Mouse (Mus musculus) midbrain, embryonic 14.5 days (tissue): ENCODE results near the gene Tmem123. TPM values are rescaled to one million over a fixed set of nuclear protein-coding genes. Genes with fewer than 3 reads are reported as not detected.
A peak's percentile ranks its signal among the peaks of the same experiment; 100 is the strongest.

Source experiments
- ATAC-seq: fragments of 200-750 bp; cut with Nextera tagmentation; 2 replicates; pipeline ENCODE4 v1.8.0; 2017; ENCODE audit warnings: moderate number of reproducible peaks, moderate library complexity; ENCODE audit not compliant: low FRiP score, low TSS enrichment
- DNase-seq: peaks from one replicate; pipeline ENCODE4 v3.0.0-alpha.2; 2015
- H3K27ac ChIP-seq: fragments of 300-500 bp; sonication (generic); replicated peaks from 2 replicates; pipeline ENCODE4 v1.5.1; 2014; ENCODE audit warnings: mild to moderate bottlenecking, low read depth, low read length, moderate library complexity
- H3K27me3 ChIP-seq: fragments of 300-500 bp; sonication (generic); 2 replicates; pipeline ENCODE4 v1.6.1; 2014; ENCODE audit warnings: low read length, control low read depth, mixed read lengths; ENCODE audit not compliant: control insufficient read depth, insufficient read depth
- H3K36me3 ChIP-seq: fragments of 300-500 bp; sonication (generic); 2 replicates; pipeline ENCODE4 v1.6.1; 2014; ENCODE audit warnings: low read length, control low read depth; ENCODE audit not compliant: control insufficient read depth, insufficient read depth
- H3K4me1 ChIP-seq: fragments of 300-500 bp; sonication (generic); 2 replicates; pipeline ENCODE4 v1.6.1; 2014; ENCODE audit warnings: mild to moderate bottlenecking, antibody characterized with exemption, low read length, control low read depth; ENCODE audit not compliant: control insufficient read depth, insufficient read depth
- H3K4me2 ChIP-seq: fragments of 300-500 bp; sonication (generic); 2 replicates; pipeline ENCODE4 v1.6.1; 2014; ENCODE audit warnings: mild to moderate bottlenecking, low read length, moderate library complexity
- H3K4me3 ChIP-seq: fragments of 300-500 bp; sonication (generic); replicated peaks from 2 replicates; pipeline ENCODE4 v1.5.1; 2014; ENCODE audit warnings: low read depth, low read length
- H3K9ac ChIP-seq: fragments of 300-500 bp; sonication (generic); replicated peaks from 2 replicates; pipeline ENCODE4 v1.6.1; 2014; ENCODE audit warnings: mild to moderate bottlenecking, low read length, moderate library complexity
- H3K9me3 ChIP-seq: fragments of 300-500 bp; sonication (generic); 2 replicates; pipeline ENCODE4 v1.6.1; 2016; ENCODE audit warnings: low read length, control low read depth, mixed read lengths; ENCODE audit not compliant: control insufficient read depth
- WGBS: fragments of 180-500 bp; shearing (Covaris S2); extraction: QIAGEN DNeasy Blood & Tissue Kit; methylation state at CpG from one replicate; pipeline ENCODE4 v1.1.7; 2014; 5-methylcytosine and 5-hydroxymethylcytosine counted together
- polyA plus RNA-seq: library from polyadenylated mRNA; unstranded; fragments of >200 nt; fragmentation: Nextera tagmentation; extraction: Ambion mirVana; gene quantifications from 2 replicates; pipeline ENCODE4 v1.2.1, GENCODE M21; 2014

Gene Tmem123
- polyA plus RNA-seq, 1 experiment from 2014 or later: 32.0 TPM

- no peak for ATAC-seq
- DNase-seq: no peak
- Histone ChIP-seq H3K4me2 (no peak overlapping the region), H3K27me3 (no peaks in the 10 kb centered on the region), H3K36me3 (peaks cover 43% of the 10 kb centered on the region), H3K4me3 (no peak overlapping the region), H3K9me3 (no peaks in the 10 kb centered on the region), H3K9ac (no peak overlapping the region), H3K27ac (no peak overlapping the region), H3K4me1 (no peaks in the 10 kb centered on the region)
- 90% methylated on average over 3 of the region's 3 CpGs for WGBS
These were observed 58.9 kb downstream of the Tmem123 start for GRCm38 (mm10) chr9:7822758-7823157.

DNA sequence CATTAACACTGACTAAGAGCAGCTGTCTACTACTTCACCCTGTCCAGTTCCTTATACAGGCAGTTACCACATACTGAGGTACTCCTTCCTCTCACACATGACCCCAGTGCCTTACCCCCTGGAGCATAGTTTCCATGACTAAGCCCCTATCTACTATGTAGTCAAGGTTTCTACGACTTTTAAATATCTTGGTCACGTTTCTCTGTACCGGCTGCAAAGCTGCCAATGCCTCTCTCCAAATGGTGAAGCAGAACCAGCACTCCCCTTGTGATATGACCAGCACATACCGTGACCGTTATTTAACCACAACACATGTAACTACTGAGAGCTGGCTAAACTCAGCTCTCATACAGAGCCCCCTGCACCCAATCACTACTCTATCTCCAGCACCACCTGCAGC lies 61.1 kb downstream of the Tmem123 start:
- Histone ChIP-seq H3K9ac (no peak overlapping the region), H3K27ac (no peak overlapping the region), H3K36me3 (peaks cover 24% of the 10 kb centered on the region), H3K4me2 (no peak overlapping the region), H3K27me3 (no peaks in the 10 kb centered on the region), H3K9me3 (no peaks in the 10 kb centered on the region), H3K4me3 (no peak overlapping the region), H3K4me1 (peaks cover 3% of the 10 kb centered on the region; the same call in 1 of the 2 replicates)
- no peak for DNase-seq
- ATAC-seq: no peak
- 95% methylated on average over 5 of the region's 5 CpGs for WGBS

- Histone ChIP-seq H3K27ac (no peak overlapping the region), H3K9me3 (no peaks in the 10 kb centered on the region), H3K9ac (no peak overlapping the region), H3K4me1 (peaks cover 31% of the 10 kb centered on the region), H3K36me3 (peaks cover 11% of the 10 kb centered on the region), H3K27me3 (no peaks in the 10 kb centered on the region), H3K4me3 (no peak overlapping the region), H3K4me2 (no peak overlapping the region)
- DNase-seq (no peak), ATAC-seq (no peak)
- 96% methylated on average over 4 of the region's 4 CpGs for WGBS
These were observed 64.9 kb downstream of the Tmem123 start for GRCm38 (mm10) chr9:7828706-7829105.

DNA sequence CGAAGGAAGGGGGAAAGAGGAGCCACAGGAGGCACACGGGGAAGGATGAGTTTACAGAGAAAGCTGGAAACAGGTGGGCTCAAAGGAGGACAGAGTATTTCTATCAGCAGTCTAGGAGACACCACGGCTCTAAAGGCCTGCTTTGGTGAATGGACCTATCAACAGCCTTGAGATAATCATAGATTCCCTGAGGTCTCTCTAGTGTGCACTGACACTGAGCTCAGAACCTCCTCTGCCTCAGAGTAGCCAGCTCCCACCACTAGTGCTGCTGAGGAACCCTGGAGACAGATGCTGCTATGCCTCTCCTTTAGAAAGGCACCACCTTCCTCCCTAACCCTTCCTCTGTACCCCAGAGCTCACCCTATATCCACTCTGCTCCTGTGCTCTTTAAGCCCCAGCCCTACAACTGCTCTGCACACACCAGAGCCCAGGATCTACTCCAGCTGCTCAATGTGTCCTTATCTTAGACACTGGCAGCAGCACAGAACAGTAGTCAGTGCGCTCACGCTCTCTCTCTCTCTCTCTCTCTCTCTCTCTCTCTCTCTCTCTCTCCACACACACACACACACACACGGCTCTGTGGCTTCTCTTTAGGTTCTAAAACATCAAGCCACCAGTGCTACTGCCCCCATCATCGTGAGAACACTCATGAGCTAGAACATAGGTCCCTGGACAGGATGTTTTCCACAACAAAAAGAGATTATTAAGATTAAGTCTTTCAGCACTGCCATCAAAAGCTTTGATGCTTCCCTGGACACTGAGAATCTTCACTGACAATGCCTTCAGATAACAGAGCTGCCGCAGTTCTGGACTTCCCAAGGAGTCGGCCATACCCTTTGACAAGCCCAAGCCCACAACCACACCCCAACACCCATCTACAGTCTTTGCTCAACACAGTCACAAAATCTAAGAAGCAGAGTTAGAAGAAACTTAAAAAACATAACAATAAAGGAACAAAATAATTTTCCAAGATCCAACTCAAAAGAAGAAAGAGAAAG lies 66.0 kb downstream of the Tmem123 start:
- Histone ChIP-seq H3K4me1 (peaks cover 37% of the 10 kb centered on the region), H3K9me3 (no peaks in the 10 kb centered on the region), H3K4me3 (no peak overlapping the region), H3K27ac (no peak overlapping the region), H3K27me3 (no peaks in the 10 kb centered on the region), H3K4me2 (peak overlapping the region; percentile 45), H3K9ac (no peak overlapping the region), H3K36me3 (peaks cover 17% of the 10 kb centered on the region)
- DNase-seq (no peak), ATAC-seq (no peak)
- 81% methylated on average over 9 of the region's 9 CpGs for WGBS

GRCm38 (mm10) chr9:7833421-7833820 lies 69.6 kb downstream of the Tmem123 start:
- H3K27me3 ChIP-seq: no peaks in the 10 kb centered on the region
- ATAC-seq: no peak
- no peak overlapping the region for H3K9ac ChIP-seq
- peaks cover 17% of the 10 kb centered on the region for H3K36me3 ChIP-seq
- no peak overlapping the region for H3K4me3 ChIP-seq
- no peaks in the 10 kb centered on the region for H3K9me3 ChIP-seq
- H3K4me1 ChIP-seq: peaks cover 46% of the 10 kb centered on the region
- 87% methylated on average over 6 of the region's 6 CpGs for WGBS
- peak overlapping the region; percentile 22; the same call in 1 of the 2 replicates for H3K4me2 ChIP-seq
- DNase-seq: no peak
- H3K27ac ChIP-seq: no peak overlapping the region

DNA sequence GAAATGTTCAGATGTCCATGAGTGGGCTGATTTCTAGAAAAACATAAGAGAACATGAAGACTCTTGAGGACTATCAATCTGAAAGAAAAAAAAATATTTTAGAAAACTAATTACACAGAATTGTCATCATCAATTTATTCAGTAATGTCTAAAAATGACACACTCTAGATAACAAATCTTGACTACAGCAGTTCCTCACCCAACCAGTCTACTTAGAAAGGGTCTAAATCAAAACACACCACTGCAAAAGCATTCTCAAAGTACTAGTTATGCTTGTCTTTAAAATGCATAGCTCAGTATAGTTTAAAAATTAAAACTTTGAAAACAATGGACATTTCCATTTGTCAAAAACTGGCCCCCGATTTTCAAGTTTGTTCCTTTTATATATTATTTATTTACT lies 71.5 kb downstream of the Tmem123 start:
- WGBS: 89% methylated on average over 1 of the region's 1 CpGs
- peaks cover 39% of the 10 kb centered on the region for H3K4me1 ChIP-seq
- no peak overlapping the region for H3K27ac ChIP-seq
- H3K27me3 ChIP-seq: no peaks in the 10 kb centered on the region
- H3K4me3 ChIP-seq: no peak overlapping the region
- H3K9ac ChIP-seq: no peak overlapping the region
- ATAC-seq: no peak
- H3K4me2 ChIP-seq: peak overlapping the region; percentile 79
- H3K9me3 ChIP-seq: no peaks in the 10 kb centered on the region
- peaks cover 17% of the 10 kb centered on the region for H3K36me3 ChIP-seq
- DNase-seq: no peak

DNA sequence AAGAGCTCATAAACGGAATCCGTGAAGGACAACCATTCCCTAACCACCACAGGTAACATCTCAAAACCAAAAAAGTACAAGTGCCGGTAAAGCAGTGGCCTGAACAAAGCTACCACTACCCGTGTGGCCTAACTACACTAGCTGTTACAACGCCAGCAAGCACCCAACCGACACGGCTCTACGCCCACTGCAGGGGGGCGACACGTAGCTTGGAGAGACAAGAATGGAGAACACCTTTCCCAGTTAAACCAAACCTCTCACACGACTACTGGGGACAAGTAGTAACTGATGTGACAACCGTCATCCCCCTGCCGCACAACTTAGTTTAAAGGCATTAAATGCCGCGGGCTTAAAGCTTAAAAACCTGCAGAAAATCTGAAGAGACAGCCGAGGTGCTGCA lies 72.5 kb downstream of the Tmem123 start:
- no peaks in the 10 kb centered on the region for H3K9me3 ChIP-seq
- H3K27me3 ChIP-seq: no peaks in the 10 kb centered on the region
- H3K36me3 ChIP-seq: peaks cover 17% of the 10 kb centered on the region
- H3K4me1 ChIP-seq: peaks cover 33% of the 10 kb centered on the region
- WGBS: under 1% methylated on average over 16 of the region's 16 CpGs
- H3K4me3 ChIP-seq: peak overlapping the region; percentile 69
- ATAC-seq (peak; percentile 41), DNase-seq (peak; percentile 77)
- peak overlapping the region; percentile 98 for H3K27ac ChIP-seq
- H3K4me2 ChIP-seq: peak overlapping the region; percentile 79
- H3K9ac ChIP-seq: peak overlapping the region; percentile 83

DNA sequence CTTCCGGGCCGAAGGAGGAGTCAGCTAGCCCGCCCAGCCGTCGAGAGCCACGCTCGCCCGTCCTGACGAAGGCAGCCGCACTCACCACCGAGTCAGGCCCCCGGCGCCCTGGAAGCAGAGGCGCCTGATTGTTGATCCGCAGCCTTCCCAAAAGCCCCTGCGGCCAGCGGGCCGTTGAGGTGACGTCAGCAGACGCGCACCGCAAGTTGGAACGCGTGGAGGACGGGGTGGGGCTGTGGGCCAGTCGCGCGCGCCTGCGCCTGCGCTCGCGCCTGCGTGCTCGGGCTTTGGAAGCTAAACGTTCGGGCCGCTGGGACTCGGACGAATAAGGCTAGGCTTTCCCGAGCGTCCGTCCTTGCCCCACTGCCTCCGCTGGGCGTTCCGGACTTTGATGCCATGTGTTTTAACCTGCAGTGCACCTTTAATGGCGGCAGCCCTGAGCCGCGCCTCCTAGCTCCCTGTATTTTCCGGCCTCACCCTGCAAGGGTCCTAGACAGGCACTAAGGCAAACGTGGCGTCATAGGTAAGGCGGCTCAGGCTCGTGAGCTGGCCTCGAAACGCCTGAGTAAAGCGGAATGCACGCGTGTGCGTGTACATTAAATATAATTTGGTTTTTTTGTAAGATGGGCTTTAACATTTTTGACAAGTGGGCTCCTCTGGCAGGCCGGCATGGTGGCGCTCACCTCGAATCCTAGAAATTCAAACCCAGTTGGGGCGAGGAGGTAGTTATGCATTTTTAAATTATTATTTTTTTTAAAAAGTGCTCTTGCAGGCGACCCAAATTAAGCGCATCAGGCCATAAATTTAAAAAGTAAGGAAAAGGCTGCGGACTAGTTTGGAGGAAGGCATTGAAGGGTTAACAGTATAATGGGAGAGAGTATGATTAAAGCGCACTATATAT lies 73.3 kb downstream of the Tmem123 start, which contains the start of gene Birc2:
Gene Birc2 (minus strand): TSS at position 160 of the 901 bp plus-strand sequence.
- no peaks in the 10 kb centered on the region for H3K9me3 ChIP-seq
- H3K27me3 ChIP-seq: no peaks in the 10 kb centered on the region
- peaks cover 29% of the 10 kb centered on the region for H3K4me1 ChIP-seq
- under 1% methylated on average over 68 of the region's 68 CpGs for WGBS
- ATAC-seq (peak; percentile 98), DNase-seq (peak; percentile 99)
- H3K36me3 ChIP-seq: peaks cover 17% of the 10 kb centered on the region
- peak within 1 kb of the TSS; percentile 84 for H3K9ac ChIP-seq
- peak within 1 kb of the TSS; percentile 98 for H3K27ac ChIP-seq
- H3K4me3 ChIP-seq: peak within 1 kb of the TSS; percentile 69
- H3K4me2 ChIP-seq: peak within 1 kb of the TSS; percentile 79
